Mouse (Mus musculus): ENCODE data around the gene Atp6v0b. TPM values are rescaled to one million over a fixed set of nuclear protein-coding genes. Genes with fewer than 3 reads are reported as not detected.

The Atp6v0b gene
- polyA plus RNA-seq, 1 experiment from 2014 or later = 159 TPM

DNA sequence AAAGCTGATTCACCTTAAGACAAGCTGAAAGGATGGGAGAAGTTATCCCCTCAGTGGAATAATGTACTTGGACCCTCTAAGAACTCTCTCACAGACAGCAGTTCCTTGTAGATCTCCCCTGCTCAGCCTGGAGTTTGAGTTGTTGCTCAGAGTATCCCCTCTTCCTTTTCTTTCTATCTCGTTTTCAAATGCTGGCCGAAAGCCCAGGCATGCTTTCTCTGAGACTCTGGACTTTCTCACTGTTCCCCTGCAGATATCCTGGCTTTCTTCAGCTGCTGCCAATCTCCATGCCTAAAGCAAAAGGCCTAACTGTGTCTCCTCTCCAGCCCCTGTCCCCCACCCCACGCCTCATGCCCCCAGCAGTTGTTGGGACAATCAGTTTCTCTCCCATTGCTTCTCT lies 31.1 kb upstream of the Atp6v0b start:
- Histone ChIP-seq H3K9ac (no peak overlapping the region), H3K4me1 (replicated peaks) (peaks cover 49% of the 10 kb centered on the region), H3K9me3 (replicated peaks) (no peaks in the 10 kb centered on the region), H3K4me2 (no peak overlapping the region), H3K36me3 (no peaks in the 10 kb centered on the region), H3K27me3 (peaks cover 21% of the 10 kb centered on the region), H3K4me3 (replicated peaks) (no peak overlapping the region), H3K27ac (peak overlapping the region; percentile 32)
- WGBS (ENCODE audit: insufficient replicate concordance) = 70% methylated on average over 3 of the region's 3 CpGs
- ATAC-seq (ENCODE audit: low read depth) = no peak
- no peak for DNase-seq

DNA sequence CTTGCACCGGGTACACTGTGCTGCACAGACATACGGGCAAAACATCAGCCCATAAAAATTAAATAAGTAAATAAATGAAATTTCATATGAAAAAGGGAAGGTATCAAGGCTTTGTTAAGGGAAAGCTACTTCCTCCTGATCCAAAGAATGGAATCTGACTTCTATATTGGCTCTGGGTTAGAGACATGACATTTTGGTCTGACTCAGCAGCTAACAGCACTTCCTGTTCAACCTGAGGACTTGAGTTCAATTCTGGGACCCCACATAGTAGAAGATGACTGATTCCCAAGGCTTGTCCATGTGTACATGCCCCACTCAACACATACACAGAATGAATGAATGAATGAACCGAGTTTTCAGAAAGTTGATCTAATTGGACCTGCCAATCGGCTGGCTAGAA lies 30.7 kb upstream of the Atp6v0b start:
- H3K36me3 ChIP-seq = no peaks in the 10 kb centered on the region
- H3K27ac ChIP-seq = peak overlapping the region; percentile 67
- no peak overlapping the region for H3K9ac ChIP-seq
- H3K9me3 ChIP-seq (replicated peaks) = no peaks in the 10 kb centered on the region
- no peak for DNase-seq
- H3K4me2 ChIP-seq = no peak overlapping the region
- no peak overlapping the region for H3K4me3 ChIP-seq (replicated peaks)
- WGBS (ENCODE audit: insufficient replicate concordance) = 79% methylated on average over 4 of the region's 4 CpGs
- no peak for ATAC-seq (ENCODE audit: low read depth)
- peaks cover 17% of the 10 kb centered on the region for H3K27me3 ChIP-seq
- H3K4me1 ChIP-seq (replicated peaks) = peaks cover 53% of the 10 kb centered on the region

DNA sequence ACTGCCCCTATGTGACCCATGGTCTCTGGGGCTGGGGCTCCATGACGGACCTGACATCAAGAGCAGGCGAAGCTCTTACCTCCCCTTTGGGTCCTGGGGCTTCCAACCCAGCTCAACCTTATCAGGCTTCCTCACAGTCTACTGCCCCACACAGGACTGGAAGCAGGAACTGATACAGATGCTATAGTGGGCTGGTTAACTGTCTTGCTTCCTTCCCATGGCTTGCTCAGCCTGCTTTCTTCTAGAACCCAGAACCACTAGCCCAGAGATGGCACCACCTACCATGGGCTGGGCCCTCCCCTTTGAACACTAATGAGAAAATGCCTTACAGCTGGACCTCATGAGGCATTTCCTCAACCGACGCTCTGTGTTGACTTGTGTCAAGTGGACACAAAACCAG lies 30.3 kb upstream of the Atp6v0b start:
- WGBS (ENCODE audit: insufficient replicate concordance) = 43% methylated on average over 4 of the region's 4 CpGs
- H3K9me3 ChIP-seq (replicated peaks) = no peaks in the 10 kb centered on the region
- H3K4me3 ChIP-seq (replicated peaks) = no peak overlapping the region
- peak overlapping the region; percentile 67 for H3K27ac ChIP-seq
- no peak for ATAC-seq (ENCODE audit: low read depth)
- H3K36me3 ChIP-seq = no peaks in the 10 kb centered on the region
- DNase-seq = no peak
- peaks cover 13% of the 10 kb centered on the region for H3K27me3 ChIP-seq
- peaks cover 57% of the 10 kb centered on the region for H3K4me1 ChIP-seq (replicated peaks)
- H3K4me2 ChIP-seq = no peak overlapping the region
- H3K9ac ChIP-seq = no peak overlapping the region

DNA sequence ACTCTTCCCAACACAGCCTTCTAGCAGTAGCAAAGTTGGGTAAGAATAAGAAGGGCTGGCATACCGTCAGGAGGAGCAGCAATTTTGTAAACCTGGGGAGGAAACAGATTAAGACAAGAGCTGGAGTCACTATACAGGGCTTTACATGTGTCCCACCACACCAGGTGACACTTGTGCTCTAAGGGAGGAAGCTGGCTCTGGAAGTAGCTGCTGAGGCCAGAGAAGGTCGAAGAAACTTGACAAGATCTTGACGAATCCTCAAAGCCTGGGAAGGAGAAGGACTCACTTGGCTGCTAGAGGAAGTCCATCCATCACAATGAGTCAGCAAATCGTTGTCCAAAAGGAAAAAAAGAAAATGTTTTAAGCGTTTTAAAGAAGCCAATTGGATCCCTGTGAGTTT lies 29.3 kb upstream of the Atp6v0b start:
- Histone ChIP-seq H3K4me3 (replicated peaks) (peak overlapping the region; percentile 87), H3K36me3 (peaks cover 8% of the 10 kb centered on the region), H3K4me1 (replicated peaks) (peaks cover 66% of the 10 kb centered on the region), H3K27me3 (peaks cover 3% of the 10 kb centered on the region; the same call in 1 of the 2 replicates), H3K9me3 (replicated peaks) (no peaks in the 10 kb centered on the region), H3K27ac (peak overlapping the region; percentile 67), H3K9ac (peak overlapping the region; percentile 94), H3K4me2 (peak overlapping the region; percentile 97)
- 27% methylated on average over 5 of the region's 5 CpGs for WGBS (ENCODE audit: insufficient replicate concordance)
- no peak for ATAC-seq (ENCODE audit: low read depth)
- no peak for DNase-seq

DNA sequence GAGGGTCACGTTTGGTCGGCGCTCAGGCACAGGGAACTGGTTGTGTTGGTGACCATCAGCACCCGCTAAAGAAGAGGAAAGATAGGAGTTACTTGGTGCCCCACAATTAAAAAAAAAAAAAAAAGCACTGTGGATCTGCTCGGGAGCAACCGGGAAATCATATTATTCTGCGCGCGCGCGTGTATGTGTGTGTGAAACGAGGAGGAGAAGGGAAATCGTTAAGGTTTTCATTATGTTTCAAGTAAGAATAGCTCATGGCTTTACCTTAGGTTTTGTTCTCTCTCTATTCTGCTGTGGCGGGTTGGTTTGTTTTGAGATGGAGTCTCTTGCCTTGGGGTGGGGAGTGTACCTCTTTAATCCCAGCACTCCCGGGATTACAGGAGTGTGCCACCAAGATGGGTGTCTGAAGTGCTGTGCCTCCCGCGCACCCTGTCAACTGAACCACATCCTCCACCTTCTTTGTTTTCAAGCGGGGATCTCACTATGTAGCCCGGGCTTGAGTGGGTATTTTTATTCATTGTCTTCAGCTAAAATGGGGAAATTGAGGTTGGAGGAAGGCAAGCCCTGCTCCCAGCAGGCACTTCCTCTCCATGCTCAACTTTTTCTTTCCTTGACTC lies 28.5 kb upstream of the Atp6v0b start:
- peaks cover 68% of the 10 kb centered on the region for H3K4me1 ChIP-seq (replicated peaks)
- H3K9ac ChIP-seq = peak overlapping the region; percentile 94
- no peak for ATAC-seq (ENCODE audit: low read depth)

DNA sequence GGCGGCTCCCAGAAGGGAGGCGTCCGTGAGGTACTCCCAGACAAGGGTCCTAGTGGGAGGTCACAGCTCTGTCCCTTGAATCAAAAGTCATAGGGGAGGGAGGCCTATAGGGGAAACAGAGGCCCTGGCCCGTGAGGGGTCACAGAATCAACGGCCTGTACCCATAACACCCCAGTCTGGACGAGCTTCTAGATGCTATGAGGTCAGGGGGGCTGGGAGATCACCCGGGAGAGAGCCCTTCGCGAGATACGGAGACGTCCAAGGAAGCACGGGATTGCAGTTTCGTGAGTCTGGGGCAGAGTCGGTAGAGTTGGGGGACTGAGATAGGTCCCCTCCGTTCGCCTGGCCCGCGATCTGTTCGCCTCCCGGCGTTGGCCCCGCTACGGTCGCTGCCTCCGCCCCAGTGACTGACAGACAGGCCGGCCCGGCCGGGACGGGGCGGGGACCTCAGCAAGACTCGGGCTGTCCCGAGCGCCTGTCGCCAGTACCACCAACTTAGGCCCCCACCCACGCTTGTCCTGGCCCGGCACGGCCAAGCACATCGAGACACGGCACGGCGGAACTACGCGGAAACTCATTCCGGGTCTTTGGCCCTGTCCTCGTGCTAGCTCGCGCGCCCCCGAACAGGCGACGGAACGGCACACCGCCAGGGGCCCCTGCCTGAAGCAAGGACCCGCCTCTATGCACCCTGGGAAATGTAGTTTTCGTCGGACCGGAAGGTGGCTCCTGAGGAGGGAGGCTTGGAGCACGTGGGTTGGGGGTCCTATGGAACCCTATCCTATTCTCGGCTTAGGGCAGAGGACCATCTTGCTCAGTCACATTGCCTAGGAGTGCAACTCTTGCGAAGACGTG lies 27.7 kb upstream of the Atp6v0b start, which contains the start of gene Ipo13:
TSS of gene Ipo13 (minus strand) at position 409 of the 852 bp plus-strand sequence.
- Histone ChIP-seq H3K9me3 (replicated peaks) (no peaks in the 10 kb centered on the region), H3K4me3 (replicated peaks) (peak within 1 kb of the TSS; percentile 87), H3K4me2 (peak within 1 kb of the TSS; percentile 97), H3K36me3 (peaks cover 18% of the 10 kb centered on the region), H3K27me3 (no peaks in the 10 kb centered on the region), H3K27ac (peak within 1 kb of the TSS; percentile 67), H3K9ac (peak within 1 kb of the TSS; percentile 94), H3K4me1 (replicated peaks) (peaks cover 76% of the 10 kb centered on the region)
- under 1% methylated on average over 61 of the region's 61 CpGs for WGBS (ENCODE audit: insufficient replicate concordance)
- ATAC-seq (ENCODE audit: low read depth) (peak; percentile 91), DNase-seq (peak; percentile 93)

More for the DNA sequence above, 28.5 kb upstream of the Atp6v0b start:
- Histone ChIP-seq H3K27me3 (no peaks in the 10 kb centered on the region), H3K4me2 (peak overlapping the region; percentile 97), H3K4me3 (replicated peaks) (peak overlapping the region; percentile 87), H3K27ac (peak overlapping the region; percentile 67), H3K9me3 (replicated peaks) (no peaks in the 10 kb centered on the region), H3K36me3 (peaks cover 16% of the 10 kb centered on the region)
- WGBS (ENCODE audit: insufficient replicate concordance) = under 1% methylated on average over 19 of the region's 19 CpGs
- no peak for DNase-seq

DNA sequence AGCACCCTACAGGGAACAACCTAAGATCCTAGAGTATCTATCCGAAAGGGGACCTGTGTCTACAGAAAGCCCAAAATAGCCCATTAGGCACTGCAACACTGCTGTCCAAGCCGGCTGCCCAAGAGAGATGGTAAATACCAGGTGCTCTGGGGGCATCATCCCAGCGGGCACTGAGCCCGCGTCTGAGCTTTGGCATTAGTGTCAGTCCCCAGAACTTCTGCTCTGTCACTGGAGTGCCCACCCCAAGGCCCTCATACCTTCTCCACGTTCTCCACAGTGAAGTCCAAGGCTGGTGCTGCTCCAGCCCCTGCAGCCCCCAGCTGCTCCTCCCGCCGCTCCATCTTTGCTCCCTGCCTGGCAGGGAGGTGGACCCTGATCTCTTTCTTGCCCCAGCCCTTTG lies 26.9 kb upstream of the Atp6v0b start:
- WGBS (ENCODE audit: insufficient replicate concordance) = 19% methylated on average over 8 of the region's 8 CpGs
- DNase-seq (no peak), ATAC-seq (ENCODE audit: low read depth) (0 out of 2 replicates have a peak, but pooled peaks have one; percentile 3)
- no peaks in the 10 kb centered on the region for H3K27me3 ChIP-seq
- no peaks in the 10 kb centered on the region for H3K9me3 ChIP-seq (replicated peaks)
- peak overlapping the region; percentile 94 for H3K9ac ChIP-seq
- peak overlapping the region; percentile 67 for H3K27ac ChIP-seq
- H3K36me3 ChIP-seq = peaks cover 22% of the 10 kb centered on the region
- H3K4me1 ChIP-seq (replicated peaks) = peaks cover 80% of the 10 kb centered on the region
- peak overlapping the region; percentile 97 for H3K4me2 ChIP-seq
- peak overlapping the region; percentile 87 for H3K4me3 ChIP-seq (replicated peaks)

DNA sequence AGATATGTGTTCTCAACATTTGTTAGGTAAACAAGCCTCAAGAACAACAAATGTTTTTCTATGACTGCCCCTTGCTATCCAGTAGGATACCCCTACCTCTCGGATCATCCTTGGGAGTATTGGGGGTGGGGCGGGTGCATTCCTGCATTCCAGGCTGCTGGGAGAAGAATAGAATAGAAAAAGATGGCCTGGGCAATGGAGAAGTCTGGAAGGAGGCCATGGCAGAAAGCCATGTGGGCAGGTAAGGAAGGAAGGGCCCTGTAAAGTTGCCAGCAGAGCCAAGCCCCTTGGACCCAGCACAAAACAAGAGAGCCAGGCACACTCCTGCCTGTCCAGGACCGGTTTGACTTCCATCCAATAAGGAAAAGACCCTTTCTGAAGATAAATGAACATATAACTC lies 26.3 kb upstream of the Atp6v0b start:
- H3K36me3 ChIP-seq = peaks cover 25% of the 10 kb centered on the region
- H3K4me1 ChIP-seq (replicated peaks) = peaks cover 79% of the 10 kb centered on the region
- WGBS (ENCODE audit: insufficient replicate concordance) = 71% methylated on average over 3 of the region's 3 CpGs
- peak overlapping the region; percentile 94 for H3K9ac ChIP-seq
- H3K27ac ChIP-seq = peak overlapping the region; percentile 40; the same call in 1 of the 2 replicates
- ATAC-seq (ENCODE audit: low read depth) (no peak), DNase-seq (no peak)
- H3K4me2 ChIP-seq = peak overlapping the region; percentile 97
- H3K27me3 ChIP-seq = no peaks in the 10 kb centered on the region
- no peaks in the 10 kb centered on the region for H3K9me3 ChIP-seq (replicated peaks)
- peak overlapping the region; percentile 87 for H3K4me3 ChIP-seq (replicated peaks)

DNA sequence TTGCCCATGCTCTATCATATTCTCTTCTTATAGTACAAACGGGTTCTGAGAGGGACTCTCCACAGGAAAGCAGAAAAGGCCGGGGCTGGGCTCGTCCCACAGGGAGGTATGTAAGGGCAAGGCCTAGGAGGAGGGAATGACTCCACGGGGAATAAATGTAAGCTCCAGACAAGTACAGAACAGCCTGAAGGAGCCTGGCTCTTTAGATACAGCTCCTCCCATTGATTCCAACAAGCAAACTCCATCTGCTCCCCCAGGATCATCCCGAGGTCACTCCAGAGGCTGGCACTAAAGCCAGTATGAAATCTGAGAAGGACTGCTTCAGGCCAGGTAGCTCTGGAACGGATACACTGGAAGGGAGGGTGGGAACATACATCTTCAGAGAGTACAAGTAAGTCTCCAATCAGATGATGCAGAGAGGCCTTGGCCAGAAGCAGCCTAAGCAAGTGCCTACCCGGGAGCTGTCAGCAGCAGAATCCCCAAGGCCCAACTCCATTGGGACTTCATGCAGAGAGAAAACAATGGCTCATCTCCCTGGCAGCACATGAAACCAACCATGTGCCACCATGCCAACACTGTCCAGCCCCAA lies 25.6 kb upstream of the Atp6v0b start:
- Histone ChIP-seq H3K9me3 (replicated peaks) (no peaks in the 10 kb centered on the region), H3K4me1 (replicated peaks) (peaks cover 78% of the 10 kb centered on the region), H3K36me3 (peaks cover 29% of the 10 kb centered on the region), H3K27me3 (no peaks in the 10 kb centered on the region), H3K4me2 (peak overlapping the region; percentile 97), H3K27ac (peak overlapping the region; percentile 40), H3K9ac (peak overlapping the region; percentile 46; the same call in 1 of the 2 replicates), H3K4me3 (replicated peaks) (peak overlapping the region; percentile 87)
- 80% methylated on average over 7 of the region's 7 CpGs for WGBS (ENCODE audit: insufficient replicate concordance)
- ATAC-seq (ENCODE audit: low read depth) (no peak), DNase-seq (no peak)

DNA sequence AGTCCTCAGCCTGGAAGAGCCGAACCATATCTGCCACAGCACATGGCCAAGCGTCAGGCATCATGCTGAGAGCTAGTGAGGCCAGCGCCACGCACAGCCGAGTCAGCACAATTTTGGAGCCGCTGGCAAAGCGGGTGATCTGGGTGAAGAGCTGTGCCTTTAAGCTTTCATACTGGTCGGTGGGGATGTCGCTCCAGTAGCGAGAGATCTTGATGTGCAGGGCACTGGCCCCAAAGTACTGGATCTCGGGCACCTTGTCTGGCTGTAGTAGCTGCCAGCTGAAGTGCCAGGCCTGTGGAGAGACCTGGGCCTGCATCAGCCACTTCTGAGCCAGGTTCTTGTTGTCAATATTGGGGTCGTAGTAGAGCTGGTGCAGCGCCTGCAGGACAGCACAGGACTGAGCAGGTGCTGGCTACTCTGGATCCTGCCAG lies 25.0 kb upstream of the Atp6v0b start:
- 89% methylated on average over 13 of the region's 13 CpGs for WGBS (ENCODE audit: insufficient replicate concordance)
- no peaks in the 10 kb centered on the region for H3K9me3 ChIP-seq (replicated peaks)
- H3K36me3 ChIP-seq = peaks cover 32% of the 10 kb centered on the region
- no peak overlapping the region for H3K27ac ChIP-seq
- no peak overlapping the region for H3K4me2 ChIP-seq
- no peaks in the 10 kb centered on the region for H3K27me3 ChIP-seq
- ATAC-seq (ENCODE audit: low read depth) = no peak
- H3K4me1 ChIP-seq (replicated peaks) = peaks cover 73% of the 10 kb centered on the region
- H3K9ac ChIP-seq = no peak overlapping the region; the same call in 1 of the 2 replicates
- H3K4me3 ChIP-seq (replicated peaks) = no peak overlapping the region
- no peak for DNase-seq

DNA sequence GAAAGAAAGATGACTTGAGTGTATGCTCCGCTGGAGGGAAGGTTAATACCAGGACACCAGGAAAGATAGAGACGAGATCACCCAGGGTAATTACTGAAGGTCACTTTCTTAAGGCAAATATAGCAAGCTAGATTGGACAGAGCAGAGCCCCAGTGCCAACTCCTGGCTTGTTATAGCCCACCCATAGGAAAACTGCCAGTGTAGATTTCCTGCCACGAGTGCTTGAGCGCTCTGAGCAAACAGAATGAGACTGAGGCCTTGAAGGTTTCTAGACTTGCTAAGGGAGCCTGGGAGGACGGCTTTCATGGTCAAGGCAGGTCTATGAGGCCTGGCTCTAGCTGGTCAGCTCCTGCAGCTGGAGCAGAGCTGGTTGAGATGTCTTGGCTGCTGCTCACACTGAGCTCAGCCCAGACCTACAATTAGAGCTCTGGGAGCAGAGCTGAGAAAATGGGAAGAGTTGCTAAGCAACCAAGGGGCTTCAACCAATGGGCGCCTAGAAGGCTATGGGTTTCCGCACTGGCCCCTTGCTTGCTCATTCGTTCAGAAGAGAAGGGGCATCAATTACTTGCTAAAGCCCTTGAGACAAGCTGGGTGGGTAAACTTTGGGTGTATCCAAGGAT lies 21.8 kb upstream of the Atp6v0b start:
- ATAC-seq (ENCODE audit: low read depth) (no peak), DNase-seq (no peak)
- H3K36me3 ChIP-seq = peaks cover 60% of the 10 kb centered on the region
- no peak overlapping the region for H3K4me2 ChIP-seq
- 80% methylated on average over 8 of the region's 8 CpGs for WGBS (ENCODE audit: insufficient replicate concordance)
- H3K27ac ChIP-seq = no peak overlapping the region
- peaks cover 52% of the 10 kb centered on the region for H3K4me1 ChIP-seq (replicated peaks)
- no peak overlapping the region for H3K9ac ChIP-seq
- no peaks in the 10 kb centered on the region for H3K9me3 ChIP-seq (replicated peaks)
- H3K27me3 ChIP-seq = no peaks in the 10 kb centered on the region
- H3K4me3 ChIP-seq (replicated peaks) = no peak overlapping the region
